In genomic region chr15:21669760-21670159, GRCm38 (mm10) we compare ENCODE assay signal across 29 mouse cellular contexts.
DNase-seq lines count a peak whose midpoint lies in the region; ATAC-seq and TF ChIP-seq lines count a peak whose summit lies in the region.
"Had no signal": no experiment of that assay in that cellular context is flagged by ENCODE, and none has a peak within 500 bp of the region (broad histone marks: within the 10 kb centered on the region; RNA-seq: fewer than 3 reads in every experiment).

No protein-coding gene starts in this region.

- H3K36me3 ChIP-seq in hindbrain, postnatal 0 days (ENCODE audit: insufficient read depth, low read length), result no peaks in the 10 kb centered on the region
- no peaks in the 10 kb centered on the region for H3K36me3 ChIP-seq in hindbrain, embryonic 10.5 days
- no peaks in the 10 kb centered on the region for H3K36me3 ChIP-seq in midbrain, postnatal 0 days (ENCODE audit: insufficient read depth, low read length)
- no peaks in the 10 kb centered on the region for H3K36me3 ChIP-seq in midbrain, embryonic 10.5 days
- no peaks in the 10 kb centered on the region for H3K36me3 ChIP-seq in intestine, embryonic 16.5 days (ENCODE audit: control insufficient read depth, insufficient read depth, low read length)
- H3K36me3 ChIP-seq: embryonic facial prominence, embryonic 13.5 days; embryonic facial prominence, embryonic 15.5 days; forebrain, embryonic 10.5 days; forebrain, embryonic 12.5 days had no signal

- DNase-seq in hindbrain, postnatal 0 days (ENCODE audit: low spot score), result peak; percentile 33
- no peak for DNase-seq in hindbrain, embryonic 10.5 days (ENCODE audit: low spot score)
- DNase-seq in left cerebral cortex, adult 2 months (ENCODE audit: extremely low spot score in 1 of 2, low spot score in 2 of 2), result no peak
- no peak for DNase-seq in left cerebral cortex, adult 8-10 months (ENCODE audit: low spot score in 2 of 2)
- peak; percentile 8 for DNase-seq in midbrain, postnatal 0 days (ENCODE audit: low spot score)
- no peak for DNase-seq in midbrain, embryonic 10.5 days (ENCODE audit: low spot score)
- peak; percentile 5 for DNase-seq in brain, embryonic 14.5 days (ENCODE audit: low read depth)
- DNase-seq: adrenal gland, adult 8-10 months; adrenal gland, postnatal 14 days; adrenal gland, postnatal 36 days; B cell, adult 2 months; cerebellum, adult 11 months; cerebellum, adult 18-20 months; cerebellum, adult 8-10 months; cerebellum, adult 9-11 months; cerebellum, postnatal 14 days; cerebellum, postnatal 36 days; embryo, embryonic 11 days had no signal

- H3K27ac ChIP-seq in hindbrain, postnatal 0 days, result no peak overlapping the region
- no peak overlapping the region for H3K27ac ChIP-seq in hindbrain, embryonic 10.5 days
- H3K27ac ChIP-seq in left cerebral cortex, adult 2 months, result no peak overlapping the region
- no peak overlapping the region for H3K27ac ChIP-seq in midbrain, postnatal 0 days (ENCODE audit: low read depth, low read length)
- no peak overlapping the region for H3K27ac ChIP-seq in midbrain, embryonic 10.5 days (replicated peaks)
- H3K27ac ChIP-seq in intestine, embryonic 16.5 days (ENCODE audit: low read length), result no peak overlapping the region
- H3K27ac ChIP-seq: embryonic facial prominence, embryonic 13.5 days; embryonic facial prominence, embryonic 15.5 days; forebrain, embryonic 10.5 days; forebrain, embryonic 12.5 days had no signal

- H3K4me1 ChIP-seq in hindbrain, postnatal 0 days (ENCODE audit: insufficient read depth, low read length), result no peaks in the 10 kb centered on the region
- no peaks in the 10 kb centered on the region for H3K4me1 ChIP-seq in hindbrain, embryonic 10.5 days (replicated peaks)
- H3K4me1 ChIP-seq in midbrain, postnatal 0 days (ENCODE audit: insufficient read depth, low read length), result no peaks in the 10 kb centered on the region
- H3K4me1 ChIP-seq in midbrain, embryonic 10.5 days, result no peaks in the 10 kb centered on the region
- H3K4me1 ChIP-seq in intestine, embryonic 16.5 days (ENCODE audit: control insufficient read depth, insufficient read depth, low read length), result no peaks in the 10 kb centered on the region
- H3K4me1 ChIP-seq: embryonic facial prominence, embryonic 13.5 days; embryonic facial prominence, embryonic 15.5 days; forebrain, embryonic 10.5 days; forebrain, embryonic 12.5 days had no signal

- no peaks in the 10 kb centered on the region for H3K27me3 ChIP-seq in hindbrain, postnatal 0 days (ENCODE audit: insufficient read depth, low read length)
- H3K27me3 ChIP-seq in hindbrain, embryonic 10.5 days (ENCODE audit: insufficient read depth, poor library complexity, severe bottlenecking), result no peaks in the 10 kb centered on the region
- H3K27me3 ChIP-seq in midbrain, postnatal 0 days (ENCODE audit: insufficient read depth, low read length), result no peaks in the 10 kb centered on the region
- no peaks in the 10 kb centered on the region for H3K27me3 ChIP-seq in midbrain, embryonic 10.5 days (ENCODE audit: low read depth, poor library complexity, severe bottlenecking)
- no peaks in the 10 kb centered on the region for H3K27me3 ChIP-seq in intestine, embryonic 16.5 days (replicated peaks; ENCODE audit: control insufficient read depth, insufficient read depth, low read length)
- H3K27me3 ChIP-seq: embryonic facial prominence, embryonic 13.5 days; embryonic facial prominence, embryonic 15.5 days; forebrain, embryonic 12.5 days; Patski had no signal

- no peak for TF ChIP-seq POLR2A in brain, embryonic 14.5 days (IDR thresholded peaks at IDR 0.05; ENCODE audit: borderline replicate concordance, extremely low read depth, insufficient read depth, insufficient read length, poor library complexity, severe bottlenecking)

- intact Hi-C loops in left cerebral cortex, adult 2 months (cut with DNase I), result no loop called here

- H3K9ac ChIP-seq in hindbrain, postnatal 0 days (replicated peaks; ENCODE audit: low read length), result no peak overlapping the region
- H3K9ac ChIP-seq in midbrain, postnatal 0 days (replicated peaks; ENCODE audit: low read length, poor library complexity, severe bottlenecking), result no peak overlapping the region
- H3K9ac ChIP-seq in intestine, embryonic 16.5 days (ENCODE audit: low read depth, low read length), result no peak overlapping the region
- H3K9ac ChIP-seq: embryonic facial prominence, embryonic 13.5 days; embryonic facial prominence, embryonic 15.5 days; forebrain, embryonic 12.5 days had no signal

- no peak overlapping the region for H3K4me2 ChIP-seq in hindbrain, postnatal 0 days (ENCODE audit: low read depth, low read length)
- H3K4me2 ChIP-seq in midbrain, postnatal 0 days (ENCODE audit: low read depth, low read length, poor library complexity, severe bottlenecking), result no peak overlapping the region
- no peak overlapping the region for H3K4me2 ChIP-seq in intestine, embryonic 16.5 days (ENCODE audit: low read depth, low read length)
- H3K4me2 ChIP-seq: embryonic facial prominence, embryonic 13.5 days; embryonic facial prominence, embryonic 15.5 days; forebrain, embryonic 12.5 days had no signal

- peak; percentile 22; the same call in 1 of the 2 replicates for TF ChIP-seq CTCF in hindbrain, postnatal 0 days (IDR thresholded peaks at IDR 0.05; ENCODE audit: low read depth)
- TF ChIP-seq CTCF in left cerebral cortex, adult 2 months (IDR thresholded peaks at IDR 0.05), result peak; percentile 38
- TF ChIP-seq CTCF in midbrain, postnatal 0 days (IDR thresholded peaks at IDR 0.05), result peak; percentile 51
- no peak for TF ChIP-seq CTCF in brain, embryonic 14.5 days (IDR thresholded peaks at IDR 0.05; ENCODE audit: borderline replicate concordance, extremely low read depth, insufficient read depth, insufficient read length)

- no peak for ATAC-seq in hindbrain, postnatal 0 days
- no peak for ATAC-seq in midbrain, postnatal 0 days (ENCODE audit: low FRiP score)
- no peak for ATAC-seq in intestine, embryonic 16.5 days
- ATAC-seq: activated CD4-positive, CD25-positive, alpha-beta regulatory T cell, adult 4 months; CD4-positive, CD25-positive, alpha-beta regulatory T cell, adult 4 months; forebrain, embryonic 14.5 days; forebrain, embryonic 16.5 days; Patski had no signal

- H3K9me3 ChIP-seq in hindbrain, postnatal 0 days (ENCODE audit: low read length), result no peaks in the 10 kb centered on the region
- no peaks in the 10 kb centered on the region for H3K9me3 ChIP-seq in hindbrain, embryonic 10.5 days
- no peaks in the 10 kb centered on the region for H3K9me3 ChIP-seq in midbrain, postnatal 0 days (ENCODE audit: low read length)
- H3K9me3 ChIP-seq in midbrain, embryonic 10.5 days (replicated peaks), result no peaks in the 10 kb centered on the region
- no peaks in the 10 kb centered on the region for H3K9me3 ChIP-seq in intestine, embryonic 16.5 days (ENCODE audit: control insufficient read depth, low read length)
- H3K9me3 ChIP-seq: embryonic facial prominence, embryonic 13.5 days; embryonic facial prominence, embryonic 15.5 days; forebrain, embryonic 10.5 days; forebrain, embryonic 12.5 days had no signal

- H3K4me3 ChIP-seq in hindbrain, postnatal 0 days (ENCODE audit: low read length), result no peak overlapping the region
- H3K4me3 ChIP-seq in hindbrain, embryonic 10.5 days, result no peak overlapping the region
- no peak overlapping the region for H3K4me3 ChIP-seq in left cerebral cortex, adult 2 months
- no peak overlapping the region for H3K4me3 ChIP-seq in midbrain, postnatal 0 days (ENCODE audit: low read depth, low read length)
- H3K4me3 ChIP-seq in midbrain, embryonic 10.5 days, result no peak overlapping the region
- H3K4me3 ChIP-seq in intestine, embryonic 16.5 days (ENCODE audit: low read length), result no peak overlapping the region
- H3K4me3 ChIP-seq: embryonic facial prominence, embryonic 13.5 days; embryonic facial prominence, embryonic 15.5 days; erythroblast, embryonic 14.5 days; forebrain, embryonic 10.5 days; forebrain, embryonic 12.5 days had no signal

Comparison
In these comparisons a context has a peak if more than half of its experiments do, and no peak if none do; other contexts are left out.
1. DNase-seq: peak in hindbrain, postnatal 0 days (single experiment), midbrain, postnatal 0 days (single experiment) and brain, embryonic 14.5 days (single experiment); none in hindbrain, embryonic 10.5 days (single experiment), left cerebral cortex, adult 2 months (0 of 2), left cerebral cortex, adult 8-10 months (0 of 2) and midbrain, embryonic 10.5 days (single experiment).